Mouse (Mus musculus) liver, embryonic 14.5 days (tissue): ENCODE measurements around the gene Hyal2.

Experiments
- CTCF ChIP-seq: IDR thresholded peaks from 2 replicates; pipeline ENCODE4 v1.5.1; 2016; ENCODE audit warnings: antibody characterized with exemption, low read depth, control low read depth
- EP300 ChIP-seq: IDR thresholded peaks from 2 replicates; pipeline ENCODE4 v1.6.1; 2016; ENCODE audit warnings: antibody characterized with exemption, low read depth

DNA sequence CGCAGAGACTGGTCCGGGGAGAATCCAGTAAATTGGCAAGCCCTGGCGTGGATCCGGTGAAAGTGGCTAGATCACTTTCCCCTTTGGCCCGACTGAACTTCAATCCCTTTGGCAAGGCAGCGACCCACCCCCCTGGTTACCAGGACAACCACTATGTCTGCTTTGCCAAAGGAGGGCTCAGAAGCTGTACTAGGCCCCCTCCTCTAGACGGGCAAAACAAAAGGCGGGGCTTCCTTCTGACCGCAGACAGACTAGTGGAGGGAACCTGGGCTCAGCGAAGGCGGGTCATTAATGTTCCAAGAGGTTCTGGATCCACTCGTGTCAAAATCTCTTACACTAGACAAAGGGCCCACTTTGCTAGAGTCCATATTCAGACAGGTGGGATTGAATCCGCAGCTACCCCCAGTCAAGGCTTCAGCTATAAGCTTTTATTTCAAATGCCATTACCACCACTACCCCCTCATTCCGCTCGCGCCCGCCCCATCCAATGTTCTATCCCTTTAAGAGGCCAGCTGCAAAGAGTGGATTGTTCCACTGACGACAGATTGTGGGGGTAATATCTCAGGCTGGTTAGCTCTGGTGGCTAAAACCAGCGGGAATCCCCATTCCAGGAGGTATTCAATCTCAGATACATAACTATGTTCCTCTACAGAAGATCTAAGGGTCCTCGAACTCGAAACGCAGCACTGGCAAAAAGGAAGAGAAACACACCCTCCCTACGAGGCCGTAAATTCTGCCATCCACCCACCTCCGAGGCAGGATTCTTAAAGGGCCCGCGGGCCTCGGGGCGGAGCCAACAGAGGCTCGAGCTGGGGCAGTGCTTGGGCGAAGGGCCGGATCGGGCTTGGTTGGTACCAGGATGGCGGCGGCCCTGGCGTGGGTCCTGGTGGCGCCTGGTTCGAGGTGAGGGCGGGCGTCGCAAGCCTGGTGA is 851 bp downstream of the Hyal2 start:
- TF ChIP-seq EP300 (peak; percentile 57), CTCF (no peak)
